Mouse (Mus musculus): ENCODE results near the gene Grin2a.
"Not testable (repeated sequence)": the region's sequence is repeated elsewhere in the genome, so short reads cannot be mapped to it uniquely, and the experiment has no call there.

Grin2a gene

GRCm38 (mm10) chr16:9616807-9617206 is 378.6 kb downstream of the Grin2a start:
- DNase-seq: no peak

GRCm38 (mm10) chr16:9612596-9612995 is 382.8 kb downstream of the Grin2a start:
- not testable (repeated sequence) for DNase-seq

GRCm38 (mm10) chr16:9607432-9607831 is 387.9 kb downstream of the Grin2a start:
- DNase-seq: no peak

- no peak for DNase-seq
Observed at GRCm38 (mm10) chr16:9603983-9604382, 391.4 kb downstream of the Grin2a start.

- DNase-seq: no peak
Observed at GRCm38 (mm10) chr16:9602579-9602978, 392.8 kb downstream of the Grin2a start.

- no peak for DNase-seq
Observed at GRCm38 (mm10) chr16:9589176-9589575, 406.2 kb downstream of the Grin2a start.

GRCm38 (mm10) chr16:9588431-9588830 is 406.9 kb downstream of the Grin2a start:
- no peak for DNase-seq

- DNase-seq: no peak
Observed at GRCm38 (mm10) chr16:9583981-9584380, 411.4 kb downstream of the Grin2a start.

- DNase-seq: no peak
Observed at GRCm38 (mm10) chr16:9571793-9572192, 423.6 kb downstream of the Grin2a start.

GRCm38 (mm10) chr16:9567286-9567685 is 428.1 kb downstream of the Grin2a start:
- DNase-seq: no peak

GRCm38 (mm10) chr16:9561816-9562215 is 433.5 kb downstream of the Grin2a start:
- DNase-seq: no peak

- DNase-seq: no peak
Observed at GRCm38 (mm10) chr16:9535196-9535595, 460.2 kb downstream of the Grin2a start.

GRCm38 (mm10) chr16:9533564-9534332 is 461.6 kb downstream of the Grin2a start:
- DNase-seq: no peak

- DNase-seq: no peak
Observed at GRCm38 (mm10) chr16:9532843-9533532, 462.4 kb downstream of the Grin2a start.

- DNase-seq: no peak
Observed at GRCm38 (mm10) chr16:9527214-9527613, 468.1 kb downstream of the Grin2a start.

- no peak for DNase-seq
Observed at GRCm38 (mm10) chr16:9523314-9523713, 472.0 kb downstream of the Grin2a start.

Measured in thymus, postnatal 14 days (tissue).